Comparison of ENCODE assay signal across 18 mouse cellular contexts in the genomic region with DNA sequence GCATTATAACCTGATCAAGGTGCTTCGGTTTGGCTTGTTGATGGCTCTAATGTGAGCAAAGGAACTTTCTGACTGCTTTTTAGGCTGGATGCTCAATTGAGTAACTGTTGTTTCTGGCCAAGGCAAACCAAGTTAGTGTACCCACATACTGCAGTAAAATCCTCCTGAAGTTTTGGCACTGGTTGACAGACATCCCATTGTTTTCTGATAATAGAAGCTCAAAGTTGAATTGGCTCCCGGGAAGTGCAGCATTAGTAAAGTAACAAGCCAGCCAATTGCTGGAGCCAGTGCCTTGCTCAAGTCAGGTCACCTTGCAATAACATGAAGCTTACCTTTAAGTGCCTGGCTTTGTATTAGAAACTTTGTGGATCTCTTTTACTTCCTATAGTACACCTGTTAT.
"Had no signal": no experiment of that assay in that cellular context is flagged by ENCODE, and none has a peak within 500 bp of the region (broad histone marks: within the 10 kb centered on the region; RNA-seq: fewer than 3 reads in every experiment).

No protein-coding gene starts in this region.

- H3K27me3 ChIP-seq: limb, embryonic 13.5 days; midbrain, embryonic 13.5 days; stomach, embryonic 15.5 days had no signal

- H3K4me1 ChIP-seq: stomach, embryonic 15.5 days had no signal

- H3K27ac ChIP-seq: layer of hippocampus, adult 2 months; limb, embryonic 10.5 days; limb, embryonic 13.5 days; liver, embryonic 14.5 days; macrophage; midbrain, embryonic 13.5 days; stomach, embryonic 15.5 days had no signal

- DNase-seq: kidney, adult 18-20 months; kidney, adult 9 months; kidney, postnatal 14 days; layer of hippocampus, adult 9-11 months; liver, postnatal 0 days; lung, embryonic 14.5 days; right cerebral cortex, postnatal 25 days; spleen, adult 18-20 months; thymus, postnatal 25 days had no signal

- H3K4me3 ChIP-seq: layer of hippocampus, adult 2 months; limb, embryonic 10.5 days; limb, embryonic 13.5 days; midbrain, embryonic 13.5 days; stomach, embryonic 15.5 days had no signal

- H3K4me2 ChIP-seq: limb, embryonic 13.5 days; liver, embryonic 11.5 days; lung, embryonic 14.5 days; midbrain, embryonic 13.5 days; stomach, embryonic 15.5 days had no signal

- ATAC-seq: liver, postnatal 0 days; lung, postnatal 0 days; midbrain, embryonic 13.5 days had no signal

- H3K9me3 ChIP-seq: limb, embryonic 10.5 days; limb, embryonic 13.5 days; midbrain, embryonic 13.5 days; stomach, embryonic 15.5 days had no signal

- H3K9ac ChIP-seq: limb, embryonic 13.5 days; liver, embryonic 14.5 days; liver, postnatal 0 days; lung, embryonic 14.5 days; midbrain, embryonic 13.5 days; stomach, embryonic 15.5 days had no signal
